Mouse (Mus musculus) thymus, postnatal 10 days (tissue): ENCODE measurements around the gene Hck.

ENCODE experiments used
- DNase-seq, 2 experiments: peaks; one replicate each; pipeline ENCODE4 v3.0.0; 2021; ENCODE audit warnings: low spot score in 2 of 2

Gene Hck

GRCm38 (mm10) chr2:153090551-153091165 lies 17.6 kb upstream of the Hck start:
- no peak for DNase-seq

- DNase-seq = no peak
These were observed 1.1 kb upstream of the Hck start for GRCm38 (mm10) chr2:153107046-153107766.

DNA sequence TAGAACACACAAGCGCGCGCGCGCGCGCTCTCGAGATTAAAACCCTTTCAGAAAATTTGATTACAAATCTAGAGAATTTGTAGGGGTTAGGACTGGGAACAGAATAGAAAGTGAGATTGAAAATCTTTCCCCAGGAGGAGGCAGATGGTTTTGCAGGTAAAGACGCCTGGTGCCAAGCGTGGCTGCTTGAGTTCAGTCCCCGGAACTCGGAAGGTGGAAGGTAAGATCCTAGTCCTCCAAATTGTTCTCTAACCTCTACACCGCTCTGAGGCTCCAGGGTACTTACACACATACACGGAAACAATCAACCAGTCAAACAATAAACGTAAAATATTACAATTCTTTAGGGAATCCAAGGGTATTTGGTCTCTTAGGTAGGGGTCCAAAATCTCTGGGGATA lies 466 bp upstream of the Hck start:
- no peak for DNase-seq

- DNase-seq = no peak
These were observed 1.3 kb downstream of the Hck start for GRCm38 (mm10) chr2:153109596-153109995.

DNA sequence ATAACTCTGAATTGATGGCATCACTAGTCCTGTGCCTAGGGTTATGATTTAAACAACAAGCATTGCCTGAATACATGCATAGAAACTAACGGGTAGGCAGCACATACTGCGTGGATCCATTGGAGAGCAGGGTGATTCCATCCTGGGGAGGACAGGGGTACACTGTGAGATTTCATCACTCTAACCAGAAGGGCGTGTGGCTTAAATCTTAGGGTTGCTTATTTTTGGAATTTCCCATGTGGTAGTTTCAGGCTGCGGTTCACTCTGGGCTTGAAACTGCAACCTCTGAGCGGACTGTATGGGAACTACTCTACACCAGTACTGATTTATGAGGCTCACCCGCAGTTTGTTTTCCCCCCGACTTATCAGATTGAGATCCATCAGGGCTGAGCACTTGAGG lies 3.0 kb downstream of the Hck start:
- DNase-seq = no peak

GRCm38 (mm10) chr2:153115679-153116081 lies 7.4 kb downstream of the Hck start:
- no peak for DNase-seq

- DNase-seq = peak in 1 of 2 experiments; percentile 24
These were observed 8.8 kb downstream of the Hck start for GRCm38 (mm10) chr2:153117051-153117486.

GRCm38 (mm10) chr2:153119488-153119887 lies 11.2 kb downstream of the Hck start:
- DNase-seq = no peak

DNA sequence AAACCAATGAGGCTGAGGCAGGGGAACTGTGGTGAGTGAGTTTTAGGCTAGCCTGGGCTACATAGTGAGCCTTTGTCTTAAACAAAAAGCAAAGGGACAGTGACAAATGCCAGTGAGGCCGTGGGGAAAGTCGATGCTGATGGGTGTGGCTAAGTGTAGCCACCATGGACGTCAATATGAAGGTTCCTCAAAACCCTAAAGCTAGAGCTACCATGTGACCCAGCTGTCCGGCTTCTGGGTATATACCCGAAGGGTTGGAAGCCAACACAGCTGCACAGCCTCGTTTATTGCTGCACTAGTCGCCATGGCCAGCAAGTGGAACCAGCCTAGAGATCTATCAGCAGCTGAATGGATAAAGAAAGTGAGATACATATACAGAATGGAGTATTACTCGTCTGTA lies 11.9 kb downstream of the Hck start:
- no peak for DNase-seq

DNA sequence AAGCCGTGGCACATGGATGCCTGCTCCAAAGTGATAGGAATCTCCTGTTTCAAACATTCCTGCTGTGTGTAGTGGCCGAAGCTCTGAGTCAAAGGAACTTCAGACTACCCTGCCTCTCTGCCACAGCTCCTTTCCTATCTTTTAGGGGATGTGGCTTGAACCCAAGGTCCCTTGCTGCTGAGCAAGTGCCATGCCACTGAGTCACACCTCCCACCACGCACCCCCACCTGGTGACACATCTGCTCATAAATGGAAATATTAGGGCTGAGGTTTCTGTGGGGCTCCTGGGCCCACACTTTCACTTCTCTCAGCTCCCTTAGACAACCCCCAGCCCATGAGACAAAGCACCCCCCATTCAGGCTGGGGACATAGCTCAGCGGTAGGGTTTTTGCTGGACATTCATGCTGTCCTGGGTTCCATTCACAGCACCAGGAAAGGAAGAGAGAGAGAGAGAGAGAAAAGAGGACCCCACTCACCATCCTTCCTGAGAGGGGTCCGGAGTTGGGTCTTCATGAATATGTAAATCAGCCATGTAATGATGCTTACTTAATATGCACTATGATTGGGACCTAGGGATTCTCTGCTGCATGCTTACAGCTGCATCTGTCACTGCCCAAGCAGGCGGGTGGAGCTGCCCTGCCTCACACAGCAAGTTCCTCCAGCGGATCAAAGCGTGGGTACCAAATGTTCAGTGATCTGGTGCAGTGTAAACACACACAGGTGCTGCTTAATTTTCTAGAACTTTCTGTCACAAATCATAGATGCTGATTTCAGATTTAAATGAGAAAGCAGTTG lies 13.8 kb downstream of the Hck start:
- DNase-seq = no peak

DNA sequence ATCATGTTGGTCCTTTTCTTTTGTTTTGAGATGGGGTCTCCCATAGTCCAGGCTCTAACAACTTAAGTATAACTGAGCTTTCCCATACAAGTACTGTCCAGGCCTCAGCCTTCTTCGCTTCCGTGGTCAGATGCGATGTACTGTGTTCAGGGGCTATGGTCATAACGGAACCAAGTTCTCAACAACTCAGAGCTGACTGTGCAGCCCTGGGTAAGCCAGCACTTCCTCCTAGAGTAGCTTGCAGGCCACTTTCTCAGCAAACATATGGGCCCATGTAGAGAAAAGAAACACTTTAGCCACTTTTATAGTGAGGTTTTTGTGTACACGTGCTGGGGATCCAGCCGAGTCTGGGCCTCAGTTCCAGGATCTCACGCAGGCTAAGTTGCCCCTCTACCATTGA lies 14.4 kb downstream of the Hck start:
- no peak for DNase-seq

DNA sequence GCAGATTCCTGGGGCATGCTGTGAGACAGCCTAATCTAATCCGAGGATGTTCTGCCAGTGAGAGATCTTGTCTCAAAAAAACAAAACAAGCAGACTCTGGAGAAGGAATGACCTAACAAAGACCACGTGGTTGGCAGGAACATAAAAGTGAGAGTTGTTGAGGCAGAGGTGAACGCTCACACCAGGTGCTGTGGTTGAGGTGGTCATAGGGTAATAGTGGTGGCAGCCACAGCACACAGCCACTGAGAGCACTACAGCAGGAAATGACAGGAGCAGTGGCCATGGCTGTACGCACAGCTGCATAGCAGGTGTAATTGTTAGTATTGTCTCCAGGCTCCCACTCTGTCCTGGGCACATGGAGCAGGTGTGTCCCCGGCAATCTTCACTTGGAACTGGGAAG lies 17.6 kb downstream of the Hck start:
- no peak for DNase-seq

DNA sequence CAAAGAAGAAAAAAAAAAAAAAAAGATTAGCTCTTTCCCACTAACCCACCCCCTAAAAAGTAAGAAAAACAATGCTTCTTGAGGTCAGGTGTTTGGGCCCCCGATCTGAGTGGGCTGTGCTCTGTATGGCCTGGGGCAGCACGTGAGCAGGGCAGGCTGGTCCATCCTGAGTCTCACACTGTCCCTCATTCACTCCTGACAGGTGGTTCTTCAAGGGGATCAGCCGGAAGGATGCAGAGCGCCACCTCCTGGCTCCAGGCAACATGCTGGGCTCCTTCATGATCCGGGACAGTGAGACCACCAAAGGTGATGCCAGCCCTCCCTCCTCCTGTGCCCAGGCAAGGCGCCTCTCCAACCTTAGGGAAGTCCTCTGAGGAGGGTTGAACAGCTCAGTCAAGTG lies 22.8 kb downstream of the Hck start:
- peak in 1 of 2 experiments; percentile 23 for DNase-seq

GRCm38 (mm10) chr2:153134237-153134636 lies 26.0 kb downstream of the Hck start:
- DNase-seq = no peak

DNA sequence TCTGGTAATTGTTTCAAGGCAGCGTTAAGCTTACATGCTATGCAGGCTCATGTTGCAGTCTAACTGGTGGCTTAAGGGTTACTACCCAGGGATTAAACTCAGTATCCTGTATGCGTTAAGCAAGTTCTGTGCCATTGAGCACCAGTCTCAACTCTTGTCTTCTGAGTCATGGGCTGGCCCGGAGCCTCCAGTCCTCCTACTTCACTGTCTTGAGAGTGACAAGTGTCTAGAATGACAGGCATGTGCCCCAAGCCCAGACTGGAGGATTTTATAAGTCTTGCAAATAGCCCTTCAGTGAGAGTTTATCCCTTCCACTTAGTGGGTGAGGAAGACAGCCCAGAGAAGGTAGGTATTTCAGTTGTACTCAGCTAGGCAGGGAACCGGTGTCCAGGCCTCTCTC lies 27.9 kb downstream of the Hck start:
- DNase-seq = no peak

DNA sequence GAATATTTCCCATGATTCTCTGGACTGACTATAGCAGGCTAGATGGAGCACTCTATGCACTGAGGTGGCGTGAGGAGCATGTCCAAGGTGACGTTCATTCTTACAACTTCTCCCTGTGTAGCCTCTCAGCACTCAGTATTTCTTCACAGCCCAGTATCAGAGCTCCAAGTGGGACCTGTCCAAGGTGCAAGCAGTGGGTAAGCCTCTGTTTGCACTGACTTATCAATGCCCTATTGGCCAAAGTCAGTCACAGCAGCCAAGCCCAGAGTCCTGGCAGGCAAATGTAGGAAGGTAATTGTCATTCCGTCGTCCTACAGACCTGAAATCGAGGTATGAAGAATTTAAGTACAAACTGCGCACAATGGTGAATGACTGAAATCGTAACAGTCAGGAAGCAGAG lies 30.9 kb downstream of the Hck start:
- DNase-seq = no peak

- DNase-seq = no peak
These were observed 31.8 kb downstream of the Hck start for GRCm38 (mm10) chr2:153139996-153140613.

- peak in 1 of 2 experiments; percentile 53 for DNase-seq
These were observed 34.4 kb downstream of the Hck start for GRCm38 (mm10) chr2:153142620-153143199.

DNA sequence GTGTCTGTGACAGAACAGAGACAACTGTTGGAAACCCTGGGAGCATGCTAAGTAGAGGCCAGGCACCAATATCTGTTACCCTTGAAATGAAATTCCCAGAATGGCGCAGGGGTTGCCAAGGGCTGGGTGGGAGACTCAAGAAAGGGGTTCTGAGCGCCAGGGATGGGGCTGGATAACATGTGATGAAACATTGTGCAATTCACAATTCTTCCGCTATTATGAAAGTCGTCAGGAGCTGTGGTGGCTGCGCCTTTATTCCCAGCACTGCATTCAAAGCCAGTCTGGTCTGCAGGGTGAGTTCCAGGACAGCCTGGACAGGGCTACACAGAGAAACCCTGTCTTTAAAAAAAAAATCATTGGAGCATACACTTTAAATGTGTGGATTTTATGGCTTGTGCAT lies 37.1 kb downstream of the Hck start:
- DNase-seq = no peak

DNA sequence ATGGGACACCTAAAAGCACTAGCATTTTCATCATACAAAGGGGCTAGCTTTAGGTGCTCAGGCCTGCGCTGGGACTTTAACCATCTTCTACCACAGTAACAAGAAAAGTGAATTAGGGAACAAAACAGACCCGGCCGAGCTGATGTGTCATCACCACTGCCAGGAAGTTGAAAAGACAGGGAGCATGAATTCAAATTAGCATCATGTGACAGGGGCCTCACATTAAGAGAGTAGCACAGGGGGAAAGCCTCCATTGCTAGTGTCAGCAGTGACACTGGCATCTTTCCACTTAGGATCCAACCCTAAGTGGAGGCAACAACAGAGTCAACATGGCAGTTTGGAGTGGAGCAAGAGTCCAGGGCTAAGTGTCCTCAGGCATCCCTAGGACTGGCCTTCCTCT lies 39.0 kb downstream of the Hck start:
- no peak for DNase-seq

DNA sequence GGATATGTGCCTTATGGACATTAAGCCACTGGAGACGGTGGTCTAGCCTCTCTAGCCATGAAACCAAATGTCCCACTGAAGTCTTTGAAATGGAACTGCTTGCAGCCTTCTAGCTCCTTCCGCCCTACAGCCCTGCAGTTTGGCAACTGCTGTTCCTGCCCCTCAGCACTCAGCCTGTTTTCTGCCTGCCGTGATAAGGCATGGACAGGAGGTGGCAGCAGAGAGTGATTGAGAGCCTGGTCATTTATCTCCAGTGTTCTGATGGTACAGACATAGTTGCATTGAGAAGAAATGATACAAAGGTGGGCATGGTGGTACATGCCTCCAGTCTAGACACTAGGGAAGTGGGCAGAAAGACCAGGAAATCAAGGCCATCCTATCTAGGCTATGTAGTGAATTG lies 39.4 kb downstream of the Hck start:
- DNase-seq = peak; percentile 23 to 64

DNA sequence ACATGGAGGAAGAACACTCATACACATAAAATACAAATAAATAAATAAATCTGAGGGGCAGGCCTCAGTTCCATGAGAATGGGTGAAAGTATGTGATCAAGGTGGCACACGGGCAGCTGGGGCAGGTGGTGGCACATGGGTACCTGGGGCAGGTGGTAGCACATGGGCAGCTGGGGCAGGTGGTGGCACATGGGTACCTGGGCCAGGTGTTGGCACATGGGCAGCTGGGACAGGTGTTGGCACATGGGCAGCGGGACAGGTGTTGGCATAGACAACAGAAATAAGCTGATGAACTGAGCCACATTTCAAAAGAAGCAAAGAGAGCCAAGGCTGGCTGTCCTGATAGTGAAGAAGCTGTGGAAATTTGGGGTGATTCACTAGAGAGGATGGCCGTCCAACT lies 41.5 kb downstream of the Hck start:
- no peak for DNase-seq
